Mouse (Mus musculus) embryonic facial prominence, embryonic 12.5 days (tissue): ENCODE results near the gene Rpp30. TPM values are rescaled to one million over a fixed set of nuclear protein-coding genes. Genes with fewer than 3 reads are reported as not detected.

ENCODE experiments used
- ATAC-seq: fragments of 200-750 bp; cut with Nextera tagmentation; 2 replicates; pipeline ENCODE4 v1.8.0; 2017; ENCODE audit not compliant: insufficient number of reproducible peaks, insufficient read depth, low FRiP score, low TSS enrichment
- H3K27ac ChIP-seq: fragments of 300-500 bp; sonication (generic); 2 replicates; pipeline ENCODE4 v1.5.1; 2016; ENCODE audit warnings: mild to moderate bottlenecking
- H3K27me3 ChIP-seq: fragments of 300-500 bp; sonication (generic); 2 replicates; pipeline ENCODE4 v1.6.1; 2016; ENCODE audit warnings: mild to moderate bottlenecking, moderate library complexity
- H3K36me3 ChIP-seq: fragments of 300-500 bp; sonication (generic); 2 replicates; pipeline ENCODE4 v1.6.1; 2016; ENCODE audit warnings: mild to moderate bottlenecking
- H3K4me1 ChIP-seq: fragments of 300-500 bp; sonication (generic); 2 replicates; pipeline ENCODE4 v1.6.1; 2016
- H3K4me2 ChIP-seq: fragments of 300-500 bp; sonication (generic); replicated peaks from 2 replicates; pipeline ENCODE4 v1.6.1; 2016; ENCODE audit warnings: mild to moderate bottlenecking, moderate library complexity
- H3K4me3 ChIP-seq: fragments of 300-500 bp; sonication (generic); 2 replicates; pipeline ENCODE4 v1.5.1; 2016; ENCODE audit warnings: mild to moderate bottlenecking
- H3K9ac ChIP-seq: fragments of 300-500 bp; sonication (generic); 2 replicates; pipeline ENCODE4 v1.6.1; 2016; ENCODE audit warnings: mild to moderate bottlenecking, moderate library complexity
- H3K9me3 ChIP-seq: fragments of 300-500 bp; sonication (generic); 2 replicates; pipeline ENCODE4 v1.6.1; 2016; ENCODE audit warnings: mild to moderate bottlenecking, moderate library complexity
- WGBS: fragments of 180-500 bp; shearing (Covaris S2); methylation state at CpG from one replicate; pipeline ENCODE4 v1.1.7; 2016; 5-methylcytosine and 5-hydroxymethylcytosine counted together
- polyA plus RNA-seq: library from polyadenylated mRNA; unstranded; fragments of >200 nt; fragmentation: Nextera tagmentation; extraction: Ambion mirVana; gene quantifications from 2 replicates; pipeline ENCODE4 v1.2.1, GENCODE M21; 2016

Rpp30 gene
- 79.2 and 86.5 TPM in 2 replicates for polyA plus RNA-seq

DNA sequence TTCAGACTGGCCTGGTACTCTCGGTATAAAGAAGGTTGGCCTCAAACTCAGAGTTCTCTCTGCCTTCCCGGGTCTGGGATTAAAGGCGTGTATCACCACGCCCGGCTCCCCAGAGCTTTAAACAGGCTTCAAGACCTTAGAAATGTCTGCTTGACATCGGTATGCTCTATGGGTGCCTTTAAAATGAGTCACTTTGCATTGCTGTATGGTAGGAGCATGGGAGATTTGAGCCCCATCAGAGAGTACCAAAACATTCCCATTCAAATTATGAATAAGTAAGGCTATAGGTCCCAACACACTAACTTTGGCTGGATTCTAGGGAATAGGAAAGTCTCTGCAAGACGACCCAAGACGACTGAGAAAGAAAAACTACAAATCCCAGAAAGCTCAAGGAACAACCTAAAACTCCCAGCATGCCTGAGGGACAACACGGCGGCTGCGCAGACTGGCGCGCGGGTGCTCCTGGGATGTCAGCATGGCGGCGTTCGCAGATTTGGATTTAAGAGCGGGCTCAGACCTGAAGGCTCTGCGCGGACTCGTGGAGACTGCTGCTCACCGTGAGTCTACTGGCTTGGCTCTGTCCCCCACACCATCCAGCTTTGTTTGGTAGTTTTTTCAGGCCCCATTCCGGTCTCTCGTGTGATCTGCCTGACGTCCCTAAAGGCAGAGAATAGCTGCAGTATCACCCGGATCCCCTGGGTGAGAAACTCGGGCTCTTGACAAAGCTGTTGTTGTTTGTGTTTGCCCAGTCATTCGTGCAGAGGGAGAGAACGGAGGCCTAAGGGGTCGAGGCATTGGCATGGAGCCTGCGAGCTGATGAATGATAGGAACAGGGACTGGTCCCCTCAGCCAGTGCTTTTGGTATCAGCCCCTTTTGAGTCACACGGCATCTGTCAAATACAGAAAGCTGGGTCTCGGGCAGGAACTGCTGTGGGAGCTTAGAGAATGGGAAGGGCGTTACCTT lies at the start of gene Rpp30:
Rpp30 (plus strand) TSS at position 455 of the 964 bp plus-strand sequence.
- Histone ChIP-seq H3K9ac (peak within 1 kb of the TSS; percentile 65), H3K4me2 (peak within 1 kb of the TSS; percentile 76), H3K27me3 (0 out of 2 replicates have a peak, but pooled peaks cover 3% of the 10 kb centered on the region), H3K36me3 (peaks cover 7% of the 10 kb centered on the region; the same call in 1 of the 2 replicates), H3K27ac (peak within 1 kb of the TSS; percentile 65; the same call in 1 of the 2 replicates), H3K4me1 (peaks cover 5% of the 10 kb centered on the region), H3K9me3 (no peaks in the 10 kb centered on the region), H3K4me3 (peak within 1 kb of the TSS; percentile 73)
- peak; percentile 89 for ATAC-seq
- WGBS = 3% methylated on average over 34 of the region's 34 CpGs

DNA sequence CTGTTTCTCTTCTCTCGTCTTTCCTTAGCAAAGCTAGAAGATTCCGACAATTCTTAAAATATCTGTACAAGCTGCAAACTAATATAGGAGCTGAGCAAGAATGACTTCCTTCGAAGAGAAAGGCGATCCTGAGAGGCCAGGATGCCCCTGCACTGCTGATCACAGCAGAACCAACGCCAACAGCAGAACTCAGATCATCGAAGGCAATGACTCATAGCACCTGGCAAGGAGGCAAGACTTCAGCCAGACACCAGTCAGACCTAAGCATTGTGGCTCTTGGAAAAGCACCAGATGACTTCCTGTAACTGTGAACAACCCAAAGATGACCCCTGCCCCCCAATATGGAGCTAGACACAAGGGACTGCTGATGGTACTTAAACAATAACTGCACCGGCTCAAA lies 37.5 kb upstream of the Rpp30 start:
- ATAC-seq = no peak

DNA sequence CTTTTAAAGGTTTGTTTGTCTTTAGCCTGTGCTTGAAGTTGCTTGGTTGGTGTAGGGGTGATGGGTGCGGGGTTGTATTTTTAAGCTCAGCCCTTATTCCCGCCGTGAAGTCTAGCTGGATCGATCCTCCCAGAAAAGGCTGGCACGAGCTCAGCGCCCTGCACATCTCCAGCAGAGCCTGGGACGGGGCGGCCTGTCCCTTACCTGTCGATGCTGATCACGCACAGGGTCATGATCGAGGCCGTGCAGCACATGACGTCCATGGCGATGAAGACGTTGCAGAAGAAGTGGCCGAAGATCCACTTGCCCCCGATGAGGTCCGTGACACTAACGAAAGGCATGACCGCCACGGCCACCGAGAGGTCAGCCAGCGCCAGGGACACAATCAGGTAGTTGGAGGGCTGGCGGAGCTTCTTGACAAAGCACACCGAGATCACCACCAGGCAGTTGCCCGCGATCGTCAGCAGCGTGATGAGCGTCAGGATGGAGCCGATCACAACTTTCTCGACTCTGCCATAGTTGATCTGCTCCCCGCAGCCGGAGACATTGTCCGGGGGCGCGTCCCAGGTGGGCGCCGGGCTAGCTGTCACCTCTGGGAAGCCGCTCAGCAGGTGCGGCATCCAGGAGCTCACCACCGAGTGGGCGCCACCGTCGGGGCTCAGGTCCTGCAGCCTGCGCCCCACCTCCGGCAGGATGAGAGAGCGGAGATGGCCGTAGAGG lies 26.9 kb upstream of the Rpp30 start:
- Histone ChIP-seq H3K9me3 (no peaks in the 10 kb centered on the region), H3K36me3 (no peaks in the 10 kb centered on the region), H3K27ac (no peak overlapping the region), H3K4me1 (no peaks in the 10 kb centered on the region), H3K4me3 (peak overlapping the region; percentile 57), H3K4me2 (peak overlapping the region; percentile 89), H3K9ac (peak overlapping the region; percentile 47), H3K27me3 (peaks cover 41% of the 10 kb centered on the region)
- 0 out of 2 replicates have a peak, but pooled peaks have one; percentile 28 for ATAC-seq
- 7% methylated on average over 49 of the region's 49 CpGs for WGBS

More for the DNA sequence above, 37.5 kb upstream of the Rpp30 start:
- no peak overlapping the region for H3K9ac ChIP-seq
- H3K4me3 ChIP-seq = no peak overlapping the region
- no peak overlapping the region for H3K27ac ChIP-seq
- 84% methylated on average over 7 of the region's 7 CpGs for WGBS
- no peaks in the 10 kb centered on the region for H3K27me3 ChIP-seq
- no peaks in the 10 kb centered on the region for H3K36me3 ChIP-seq
- H3K4me1 ChIP-seq = no peaks in the 10 kb centered on the region
- H3K9me3 ChIP-seq = no peaks in the 10 kb centered on the region
- no peak overlapping the region for H3K4me2 ChIP-seq

GRCm38 (mm10) chr19:36057231-36057811 lies 26.2 kb upstream of the Rpp30 start, which contains the start of gene Htr7:
Gene Htr7 (minus strand): TSS chr19:36057507.
- under 1% methylated on average over 68 of the region's 86 CpGs for WGBS
- ATAC-seq = peak; percentile 93
- Histone ChIP-seq H3K27me3 (peaks cover 41% of the 10 kb centered on the region), H3K9me3 (no peaks in the 10 kb centered on the region), H3K36me3 (no peaks in the 10 kb centered on the region), H3K9ac (peak within 1 kb of the TSS; percentile 47), H3K4me1 (no peaks in the 10 kb centered on the region), H3K4me3 (peak within 1 kb of the TSS; percentile 57), H3K4me2 (peak within 1 kb of the TSS; percentile 89), H3K27ac (no peak within 1 kb of the TSS)

DNA sequence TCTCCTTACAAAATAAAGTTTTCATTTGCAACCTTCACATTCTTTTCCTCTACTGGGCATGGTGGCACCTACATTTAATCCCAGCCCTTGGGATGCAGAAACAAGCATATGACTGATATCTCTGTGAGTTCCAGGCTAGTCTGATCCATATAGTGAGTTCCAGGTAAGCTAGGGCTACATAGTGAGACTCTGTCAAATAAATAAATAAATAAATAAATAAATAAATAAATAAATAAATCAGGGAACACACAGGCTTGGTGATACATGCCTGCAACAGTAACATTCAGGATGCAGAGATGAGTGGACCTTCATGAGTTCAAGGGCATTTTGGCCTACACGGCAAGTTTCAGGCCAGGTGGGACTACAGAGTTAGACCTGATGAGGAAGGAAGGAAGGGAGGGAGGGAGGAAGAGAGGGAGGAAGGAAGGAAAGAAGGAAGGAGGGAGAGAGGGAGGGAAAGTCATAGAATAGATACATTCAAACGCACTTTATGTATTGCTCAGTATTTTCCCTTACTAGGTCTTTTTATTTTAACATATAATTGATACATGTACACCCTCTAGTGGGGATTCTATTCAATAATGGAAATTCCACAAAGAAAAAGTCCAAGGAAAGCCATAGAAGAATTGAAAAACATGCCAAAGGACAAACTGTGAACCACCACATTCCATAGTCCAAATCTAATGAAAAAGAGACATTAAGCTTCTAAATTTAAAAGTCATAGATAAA lies 20.6 kb upstream of the Rpp30 start:
- H3K9me3 ChIP-seq = no peaks in the 10 kb centered on the region
- H3K27ac ChIP-seq = no peak overlapping the region
- H3K4me1 ChIP-seq = no peaks in the 10 kb centered on the region
- WGBS = 70% methylated on average over 2 of the region's 2 CpGs
- H3K27me3 ChIP-seq = peaks cover 13% of the 10 kb centered on the region
- no peak overlapping the region for H3K4me2 ChIP-seq
- ATAC-seq = no peak
- H3K36me3 ChIP-seq = no peaks in the 10 kb centered on the region
- H3K9ac ChIP-seq = no peak overlapping the region
- no peak overlapping the region for H3K4me3 ChIP-seq

DNA sequence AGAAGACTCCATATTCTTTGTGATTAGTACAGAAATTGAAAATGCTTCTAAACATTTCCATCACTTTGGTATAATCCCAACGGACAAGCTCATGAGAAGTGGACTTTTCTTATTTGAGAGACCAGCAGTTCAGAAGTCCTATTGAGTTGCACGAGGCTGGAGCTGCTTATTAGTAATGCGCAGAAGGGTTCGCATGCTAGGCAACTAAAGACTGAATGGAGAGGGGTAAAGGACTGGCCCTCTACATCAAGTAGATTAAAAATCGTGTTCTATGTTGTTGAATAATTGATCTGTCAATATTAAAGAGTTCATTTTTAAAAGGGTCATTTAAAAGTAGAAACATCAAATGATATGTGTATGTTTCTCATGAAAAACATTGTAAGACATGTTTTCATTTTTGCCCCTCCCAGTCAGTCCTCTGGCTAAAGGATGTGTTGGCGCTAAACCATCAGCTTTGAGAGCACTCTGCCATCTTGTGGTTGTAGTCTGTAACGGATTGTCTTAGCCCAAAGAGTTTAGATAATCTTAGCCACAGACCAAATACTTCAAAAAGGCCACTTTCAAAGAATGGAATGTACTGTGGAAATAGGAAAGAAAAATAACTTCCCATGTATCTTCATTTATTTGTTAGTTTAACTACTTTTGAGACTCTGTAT lies 782 bp upstream of the Rpp30 start:
- ATAC-seq = peak; percentile 36; the same call in 1 of the 2 replicates
- Histone ChIP-seq H3K27ac (peak overlapping the region; percentile 65; the same call in 1 of the 2 replicates), H3K36me3 (no peaks in the 10 kb centered on the region), H3K9me3 (no peaks in the 10 kb centered on the region), H3K9ac (peak overlapping the region; percentile 38; the same call in 1 of the 2 replicates), H3K4me3 (peak overlapping the region; percentile 73), H3K4me1 (peaks cover 5% of the 10 kb centered on the region), H3K27me3 (0 out of 2 replicates have a peak, but pooled peaks cover 3% of the 10 kb centered on the region), H3K4me2 (peak overlapping the region; percentile 76)
- WGBS = 50% methylated on average over 7 of the region's 7 CpGs

- no peak overlapping the region for H3K9ac ChIP-seq
- H3K27ac ChIP-seq = no peak overlapping the region
- H3K27me3 ChIP-seq = no peaks in the 10 kb centered on the region
- H3K4me2 ChIP-seq = no peak overlapping the region
- no peak overlapping the region for H3K4me3 ChIP-seq
- H3K4me1 ChIP-seq = no peaks in the 10 kb centered on the region
- ATAC-seq = no peak
- H3K36me3 ChIP-seq = peaks cover 42% of the 10 kb centered on the region
- H3K9me3 ChIP-seq = no peaks in the 10 kb centered on the region
- WGBS = 52% methylated on average over 5 of the region's 5 CpGs
Observed at GRCm38 (mm10) chr19:36090781-36091180, 7.3 kb downstream of the Rpp30 start.

DNA sequence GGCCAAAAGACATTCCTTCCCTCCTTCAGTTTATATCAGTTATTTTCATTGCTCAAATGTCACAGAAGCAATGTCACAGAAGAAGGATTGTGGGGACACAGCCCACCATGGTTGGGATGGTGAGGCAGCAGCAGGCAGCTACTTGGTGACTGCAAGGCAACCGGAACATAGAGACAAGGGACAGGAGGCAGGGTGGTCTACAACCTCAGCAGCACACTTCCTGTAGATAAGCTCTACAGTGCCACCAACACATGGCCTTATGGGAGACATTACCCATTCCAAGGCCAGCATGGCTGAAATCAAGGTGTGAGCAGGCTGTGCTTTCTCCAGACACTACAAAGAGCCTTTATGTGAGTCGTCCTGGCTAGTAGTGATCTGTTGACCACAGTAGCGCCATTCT lies 13.7 kb downstream of the Rpp30 start:
- no peaks in the 10 kb centered on the region for H3K9me3 ChIP-seq
- ATAC-seq = no peak
- no peaks in the 10 kb centered on the region for H3K4me1 ChIP-seq
- no peak overlapping the region for H3K27ac ChIP-seq
- no peaks in the 10 kb centered on the region for H3K27me3 ChIP-seq
- H3K4me2 ChIP-seq = no peak overlapping the region
- H3K36me3 ChIP-seq = peaks cover 52% of the 10 kb centered on the region
- H3K9ac ChIP-seq = no peak overlapping the region
- 91% methylated on average over 3 of the region's 3 CpGs for WGBS
- no peak overlapping the region for H3K4me3 ChIP-seq

- 94% methylated on average over 1 of the region's 1 CpGs for WGBS
- Histone ChIP-seq H3K27ac (no peak overlapping the region), H3K9ac (no peak overlapping the region), H3K4me1 (no peaks in the 10 kb centered on the region), H3K36me3 (peaks cover 58% of the 10 kb centered on the region), H3K27me3 (no peaks in the 10 kb centered on the region), H3K4me3 (no peak overlapping the region), H3K9me3 (no peaks in the 10 kb centered on the region), H3K4me2 (no peak overlapping the region)
- no peak for ATAC-seq
Observed at GRCm38 (mm10) chr19:36098265-36098664, 14.7 kb downstream of the Rpp30 start.

DNA sequence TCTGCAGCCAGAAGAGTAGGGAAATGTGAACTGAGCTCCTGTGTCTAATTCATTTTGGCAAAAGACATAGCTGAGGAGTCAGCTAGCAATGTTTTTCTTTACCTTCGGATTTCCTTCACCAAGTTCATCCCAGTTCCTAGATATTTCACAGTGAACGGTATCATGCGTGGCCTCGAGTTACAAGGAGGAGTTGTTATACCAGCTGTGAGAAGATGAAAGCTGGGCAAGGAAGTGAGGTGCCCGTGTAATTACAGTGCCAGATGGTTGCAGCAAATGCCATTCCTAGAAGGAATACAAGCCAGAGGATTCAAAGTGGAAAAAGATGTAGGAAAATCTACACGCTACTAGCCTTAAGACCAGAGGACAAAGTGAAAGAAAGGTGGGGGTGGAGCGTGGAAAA lies 15.4 kb downstream of the Rpp30 start:
- Histone ChIP-seq H3K27me3 (no peaks in the 10 kb centered on the region), H3K4me2 (no peak overlapping the region), H3K4me1 (no peaks in the 10 kb centered on the region), H3K4me3 (no peak overlapping the region), H3K27ac (no peak overlapping the region), H3K36me3 (peaks cover 64% of the 10 kb centered on the region), H3K9ac (no peak overlapping the region), H3K9me3 (no peaks in the 10 kb centered on the region)
- 82% methylated on average over 7 of the region's 7 CpGs for WGBS
- ATAC-seq = no peak
